Mouse (Mus musculus) cerebellum, adult 2 months (tissue): ENCODE measurements at regions not wholly inside any gene's neighbourhood (a gene's known extent, or its start where the extent isn't known, plus 50 kb on each side); places are given as distances from the start of the nearest gene placed in this dataset.
"Not testable (repeated sequence)": the region's sequence is repeated elsewhere in the genome, so short reads cannot be mapped to it uniquely, and the experiment has no call there.

Experiments
- CTCF ChIP-seq: fragments of 200-500 bp; IDR thresholded peaks from 2 replicates; pipeline ENCODE4 v1.5.1; 2011; ENCODE audit warnings: low read depth, mild to moderate bottlenecking, control low read depth, low read length, moderate library complexity, borderline replicate concordance; ENCODE audit not compliant: insufficient read depth
- POLR2A ChIP-seq: fragments of 200-500 bp; IDR thresholded peaks from 2 replicates; pipeline ENCODE4 v1.6.1; 2011; ENCODE audit warnings: low read length, control low read depth, borderline replicate concordance; ENCODE audit not compliant: insufficient read depth

DNA sequence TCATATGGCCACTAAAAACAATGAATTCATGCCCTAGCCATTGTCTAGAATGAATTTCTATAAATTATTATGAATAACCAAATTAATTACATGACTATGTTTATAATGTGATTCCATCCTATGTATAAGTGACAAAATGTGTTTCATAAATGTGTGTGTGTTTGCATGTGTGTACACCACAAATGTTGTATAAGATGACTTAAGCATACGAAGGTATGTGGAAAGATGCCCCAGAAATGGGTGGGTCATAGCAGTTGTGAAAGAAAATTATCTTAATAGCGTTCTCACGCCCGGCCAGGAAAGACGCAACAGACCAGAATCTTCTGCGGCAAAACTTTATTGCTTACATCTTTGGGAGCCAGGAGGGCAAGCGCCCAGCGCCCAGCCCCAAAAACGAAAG lies 61.5 kb upstream of the Fam78b start:
- not testable (repeated sequence) for TF ChIP-seq POLR2A, CTCF
